Mouse (Mus musculus): ENCODE measurements around the gene Spag4. TPM values are rescaled to one million over a fixed set of nuclear protein-coding genes. Genes with fewer than 3 reads are reported as not detected.

Spag4 gene
- total RNA-seq (2023): 1 to 10 TPM; 4.9 to 5.0 TPM

GRCm38 (mm10) chr2:156065099-156066041, at the start of gene Spag4:
Gene Spag4, plus strand, starts transcription at chr2:156065175.

GRCm38 (mm10) chr2:156052816-156053215, 12.2 kb upstream of the Spag4 start, which contains the start of gene Fer1l4:
Gene Fer1l4, minus strand, starts transcription at chr2:156052947.

GRCm38 (mm10) chr2:156111358-156112079, 46.5 kb downstream of the Spag4 start, which contains the start of the genes Cpne1 and Rbm12:
Gene Cpne1, minus strand, starts transcription at chr2:156111965.
Gene Rbm12, minus strand, starts transcription at chr2:156111978.

Other genes starting within 250 kb of the Spag4 start
- 10 to 100 TPM; 25.9 to 27.2 TPM for gene BC029722, start 245.7 kb upstream of the Spag4 start, total RNA-seq (2023)
- 100 to 1,000 TPM in 1 of 2 experiments, 10 to 100 TPM in 1; 84.4 to 126 TPM for gene Eif6, start 238.2 kb upstream of the Spag4 start, total RNA-seq (2023)
- gene Fam83c, start 230.3 kb upstream of the Spag4 start, total RNA-seq (2023): not detected
- 10 to 100 TPM; 35.4 to 40.9 TPM for gene Uqcc1, start 134.9 kb upstream of the Spag4 start, total RNA-seq (2023)
- not detected for gene Gm15557, start 124.4 kb upstream of the Spag4 start, total RNA-seq (2023)
- not detected for gene Gdf5, start 119.8 kb upstream of the Spag4 start, total RNA-seq (2023)
- gene Cep250, start 108.7 kb upstream of the Spag4 start, total RNA-seq (2023): 10 to 100 TPM; 65.6 to 75.0 TPM
- 1 to 10 TPM in 1 of 2 experiments, under 1 TPM in 1; 0.78 to 1.7 TPM for gene 6430550D23Rik, start 57.2 kb upstream of the Spag4 start, total RNA-seq (2023)
- gene Ergic3, start 57.1 kb upstream of the Spag4 start, total RNA-seq (2023): 100 to 1,000 TPM in 1 of 2 experiments, 10 to 100 TPM in 1; 89.9 to 105 TPM
- gene Fer1l4, start 12.2 kb upstream of the Spag4 start, total RNA-seq (2023): not detected
- gene Cpne1, start 46.8 kb downstream of the Spag4 start, total RNA-seq (2023): 10 to 100 TPM; 68.4 to 75.3 TPM
- gene Rbm12, start 46.8 kb downstream of the Spag4 start, total RNA-seq (2023): 10 to 100 TPM; 36.8 to 44.8 TPM
- gene Gm28036, start 61.9 kb downstream of the Spag4 start, total RNA-seq (2023): 10 to 100 TPM; 28.3 to 34.8 TPM
- 10 to 100 TPM; 64.2 to 91.4 TPM for gene Romo1, start 78.9 kb downstream of the Spag4 start, total RNA-seq (2023)
- 10 to 100 TPM; 38.8 to 40.7 TPM for gene Nfs1, start 79.0 kb downstream of the Spag4 start, total RNA-seq (2023)
- 1,000 to 10,000 TPM; 1,897 to 2,007 TPM for gene Rbm39, start 115.1 kb downstream of the Spag4 start, total RNA-seq (2023)
- 10 to 100 TPM; 73.2 to 81.1 TPM for gene Phf20, start 131.3 kb downstream of the Spag4 start, total RNA-seq (2023)
- 10 to 100 TPM in 1 of 2 experiments, 1 to 10 TPM in 1; 6.0 to 11.6 TPM for gene Cnbd2, start 247.1 kb downstream of the Spag4 start, total RNA-seq (2023)
- 100 to 1,000 TPM; 123 to 130 TPM for gene Scand1, start 247.5 kb downstream of the Spag4 start, total RNA-seq (2023)

Measured in B cell, adult 67 days (primary cell).